Mouse (Mus musculus): ENCODE data around the gene Tyk2. TPM values are rescaled to one million over a fixed set of nuclear protein-coding genes. Genes with fewer than 3 reads are reported as not detected.

Gene Tyk2
- polyA plus RNA-seq, 1 experiment, result 4.1 TPM

- H3K4me1 ChIP-seq (ENCODE audit: control insufficient read depth, insufficient read depth, insufficient read length, low read length), result peaks cover 6% of the 10 kb centered on the region; the same call in 1 of the 2 replicates
- H3K4me3 ChIP-seq (ENCODE audit: insufficient read depth, low read depth, low read length), result peak overlapping the region; percentile 66
- no peak overlapping the region for H3K27ac ChIP-seq (replicated peaks; ENCODE audit: low read depth, low read length)
These were observed 30.3 kb upstream of the Tyk2 start for GRCm38 (mm10) chr9:21161209-21161909.

DNA sequence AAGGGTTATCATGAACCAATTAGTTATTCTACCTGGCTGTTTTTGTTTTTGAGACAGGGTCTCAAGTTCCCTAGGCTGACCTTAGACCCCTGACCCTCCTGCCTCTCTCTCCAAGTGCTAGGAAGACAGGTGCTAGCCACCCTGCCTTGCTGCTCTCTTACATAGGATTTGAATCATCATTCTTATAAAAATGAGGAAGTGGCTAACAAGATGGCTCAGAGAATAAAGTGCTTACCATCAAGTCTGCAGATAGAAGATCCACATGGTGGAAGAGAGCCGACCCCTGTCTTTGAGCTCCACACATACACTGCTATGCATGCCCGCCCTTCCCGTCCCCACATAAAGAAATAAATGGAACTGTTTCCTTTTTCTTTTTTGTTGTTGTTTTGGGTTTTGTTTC lies 23.7 kb upstream of the Tyk2 start:
- no peak overlapping the region for H3K27ac ChIP-seq (replicated peaks; ENCODE audit: low read depth, low read length)
- H3K4me3 ChIP-seq (ENCODE audit: insufficient read depth, low read depth, low read length), result no peak overlapping the region
- H3K4me1 ChIP-seq (ENCODE audit: control insufficient read depth, insufficient read depth, insufficient read length, low read length), result no peaks in the 10 kb centered on the region

DNA sequence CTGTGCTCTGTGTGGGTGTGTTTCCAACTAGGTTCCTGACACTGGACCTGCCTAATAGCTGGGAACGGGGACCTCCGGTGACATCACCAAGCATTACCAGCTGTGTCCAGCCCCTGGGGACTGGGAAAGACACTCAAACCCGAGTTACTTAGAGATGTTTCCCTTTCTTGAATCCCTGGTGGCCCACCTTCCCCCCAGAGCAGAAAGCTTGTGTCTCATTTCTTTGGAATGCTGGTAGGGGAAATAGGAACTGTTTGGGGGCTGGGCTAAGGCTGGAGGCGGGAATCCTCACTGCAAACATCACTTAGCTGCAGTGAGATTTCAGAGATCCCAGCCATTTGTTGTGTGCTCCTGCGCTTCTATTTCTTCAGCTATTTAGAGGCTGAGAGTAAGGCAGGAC lies 22.8 kb upstream of the Tyk2 start:
- Histone ChIP-seq H3K27ac (replicated peaks; ENCODE audit: low read depth, low read length) (peak overlapping the region; percentile 57), H3K4me3 (ENCODE audit: insufficient read depth, low read depth, low read length) (peak overlapping the region; percentile 44)

GRCm38 (mm10) chr9:21153331-21153730 lies 22.3 kb upstream of the Tyk2 start:
- Histone ChIP-seq H3K4me1 (ENCODE audit: control insufficient read depth, insufficient read depth, insufficient read length, low read length) (peaks cover 8% of the 10 kb centered on the region), H3K27ac (replicated peaks; ENCODE audit: low read depth, low read length) (peak overlapping the region; percentile 57), H3K4me3 (ENCODE audit: insufficient read depth, low read depth, low read length) (peak overlapping the region; percentile 44)

More for the DNA sequence above, 22.8 kb upstream of the Tyk2 start:
- peaks cover 4% of the 10 kb centered on the region for H3K4me1 ChIP-seq (ENCODE audit: control insufficient read depth, insufficient read depth, insufficient read length, low read length)

GRCm38 (mm10) chr9:21152715-21153114 lies 21.7 kb upstream of the Tyk2 start:
- H3K27ac ChIP-seq (replicated peaks; ENCODE audit: low read depth, low read length), result no peak overlapping the region
- peaks cover 12% of the 10 kb centered on the region for H3K4me1 ChIP-seq (ENCODE audit: control insufficient read depth, insufficient read depth, insufficient read length, low read length)
- H3K4me3 ChIP-seq (ENCODE audit: insufficient read depth, low read depth, low read length), result peak overlapping the region; percentile 44

DNA sequence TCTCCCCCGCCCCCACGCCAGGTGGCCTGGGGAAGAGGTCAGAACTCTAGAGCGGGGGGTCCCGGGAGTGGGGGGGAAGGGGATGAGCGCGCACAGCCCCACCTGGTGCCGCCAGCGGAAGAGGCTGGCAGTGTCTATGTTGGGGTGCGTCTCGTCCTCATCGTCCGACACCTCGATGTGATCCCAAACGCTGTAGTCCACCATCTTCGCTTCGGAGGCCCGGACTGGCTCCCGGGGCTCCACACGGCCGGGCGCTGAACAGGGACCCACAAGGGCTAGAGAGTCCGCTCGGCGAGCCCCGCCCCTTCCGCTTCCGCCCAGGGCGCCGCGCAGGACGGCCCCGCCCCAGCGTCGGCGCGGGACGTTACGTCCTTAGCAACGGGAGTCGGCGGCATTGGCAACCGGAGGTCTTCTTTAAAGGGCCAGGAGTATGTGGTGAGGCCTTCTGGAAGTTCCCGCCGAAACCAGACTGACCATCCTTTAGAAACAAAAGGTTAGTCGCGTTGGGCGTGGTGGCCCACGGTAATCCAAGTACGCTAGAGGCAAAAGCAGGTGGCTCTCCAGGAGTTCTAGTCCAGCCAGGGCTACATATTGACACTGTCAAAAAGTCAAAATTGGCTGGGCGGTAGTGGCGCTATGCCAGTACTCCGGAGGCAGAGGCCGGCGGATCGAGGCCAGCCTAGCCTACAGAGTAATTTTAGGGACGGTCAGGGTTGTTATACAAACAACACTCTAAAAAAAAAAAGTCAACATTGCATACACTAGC lies 18.8 kb upstream of the Tyk2 start, which contains the start of gene Cdc37:
Gene Cdc37, minus strand, starts transcription at position 329 of the 766 bp plus-strand sequence.
- Histone ChIP-seq H3K4me3 (ENCODE audit: insufficient read depth, low read depth, low read length) (peak within 1 kb of the TSS; percentile 94), H3K4me1 (ENCODE audit: control insufficient read depth, insufficient read depth, insufficient read length, low read length) (peaks cover 22% of the 10 kb centered on the region), H3K27ac (replicated peaks; ENCODE audit: low read depth, low read length) (peak within 1 kb of the TSS; percentile 83)

DNA sequence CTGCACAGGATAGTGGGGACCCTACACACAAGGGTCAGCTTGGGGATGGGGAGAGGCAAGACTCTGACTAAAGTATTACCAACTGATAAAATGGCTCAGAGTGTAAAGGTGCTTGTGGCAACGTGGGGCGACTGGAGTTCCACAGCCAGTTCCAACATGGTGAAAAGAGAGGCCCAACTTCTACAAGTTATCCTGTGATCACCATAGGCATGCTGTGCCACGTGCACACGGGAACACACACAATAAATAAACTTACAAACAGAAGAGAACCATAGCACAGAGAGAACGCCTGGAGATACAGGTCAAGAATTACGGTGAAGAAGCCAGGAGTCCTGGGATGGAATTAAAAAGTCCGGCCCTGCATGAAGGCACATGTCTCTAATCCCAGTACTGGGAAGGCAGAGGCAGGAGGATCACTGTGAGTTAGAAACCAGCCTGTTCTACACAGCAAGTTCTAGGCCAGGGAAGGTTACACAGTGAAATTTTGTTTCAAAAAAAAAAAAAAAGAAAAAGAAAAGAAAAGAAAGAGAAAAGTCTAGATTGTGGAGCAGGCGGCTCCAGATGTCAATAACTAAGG lies 18.1 kb upstream of the Tyk2 start:
- no peak overlapping the region for H3K27ac ChIP-seq (replicated peaks; ENCODE audit: low read depth, low read length)
- H3K4me3 ChIP-seq (ENCODE audit: insufficient read depth, low read depth, low read length), result peak overlapping the region; percentile 94
- H3K4me1 ChIP-seq (ENCODE audit: control insufficient read depth, insufficient read depth, insufficient read length, low read length), result peaks cover 22% of the 10 kb centered on the region

- H3K4me3 ChIP-seq (ENCODE audit: insufficient read depth, low read depth, low read length), result peak overlapping the region; percentile 94; the same call in 1 of the 2 replicates
These were observed 17.4 kb upstream of the Tyk2 start for GRCm38 (mm10) chr9:21148427-21148826.

GRCm38 (mm10) chr9:21146722-21147121 lies 15.7 kb upstream of the Tyk2 start:
- peaks cover 22% of the 10 kb centered on the region for H3K4me1 ChIP-seq (ENCODE audit: control insufficient read depth, insufficient read depth, insufficient read length, low read length)
- H3K27ac ChIP-seq (replicated peaks; ENCODE audit: low read depth, low read length), result no peak overlapping the region
- 0 out of 2 replicates have a peak overlapping the region, but pooled peaks have one; percentile 17 for H3K4me3 ChIP-seq (ENCODE audit: insufficient read depth, low read depth, low read length)

More at GRCm38 (mm10) chr9:21148427-21148826, 17.4 kb upstream of the Tyk2 start:
- Histone ChIP-seq H3K4me1 (ENCODE audit: control insufficient read depth, insufficient read depth, insufficient read length, low read length) (peaks cover 22% of the 10 kb centered on the region), H3K27ac (replicated peaks; ENCODE audit: low read depth, low read length) (no peak overlapping the region)

DNA sequence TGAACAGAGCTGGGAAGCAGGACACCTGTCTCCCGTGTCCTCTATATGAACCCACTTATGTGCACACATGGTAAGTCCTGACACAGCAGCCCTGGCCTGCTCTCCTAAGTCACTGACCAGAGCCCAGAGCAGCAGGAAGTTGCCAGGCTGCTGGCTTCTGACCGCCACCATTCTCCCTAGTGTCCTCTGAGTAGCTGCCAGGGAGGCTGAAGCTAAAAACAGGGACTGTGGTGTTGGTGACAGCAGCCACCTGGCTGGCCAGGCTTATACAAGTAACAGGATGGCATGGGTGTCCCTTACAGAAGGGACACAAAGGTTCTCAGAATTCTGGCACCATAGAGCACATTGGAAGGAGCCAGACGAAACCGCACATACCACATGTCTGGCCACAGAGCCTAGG lies 14.4 kb upstream of the Tyk2 start:
- H3K4me1 ChIP-seq (ENCODE audit: control insufficient read depth, insufficient read depth, insufficient read length, low read length), result peaks cover 22% of the 10 kb centered on the region
- H3K4me3 ChIP-seq (ENCODE audit: insufficient read depth, low read depth, low read length), result no peak overlapping the region
- no peak overlapping the region for H3K27ac ChIP-seq (replicated peaks; ENCODE audit: low read depth, low read length)

DNA sequence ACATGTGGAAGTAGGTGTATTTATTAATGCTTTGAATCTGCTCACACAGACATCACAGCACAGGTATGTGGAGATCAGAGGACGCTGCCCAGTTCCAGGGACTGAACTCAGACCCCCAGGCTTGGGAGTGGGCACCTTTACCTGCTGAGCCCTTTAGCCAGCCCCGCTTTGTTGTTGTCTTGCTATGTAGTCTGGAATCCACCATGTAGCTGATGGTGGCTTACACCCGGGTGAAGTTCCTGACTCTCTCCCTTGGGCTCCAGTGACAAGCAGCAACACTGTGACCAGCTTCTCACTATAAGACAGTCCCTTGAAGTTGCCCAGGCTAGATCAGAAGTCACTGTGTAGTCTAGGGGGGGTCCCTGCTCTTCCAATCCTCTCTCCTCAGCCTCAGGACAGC lies 13.3 kb upstream of the Tyk2 start:
- Histone ChIP-seq H3K4me1 (ENCODE audit: control insufficient read depth, insufficient read depth, insufficient read length, low read length) (peaks cover 22% of the 10 kb centered on the region), H3K4me3 (ENCODE audit: insufficient read depth, low read depth, low read length) (no peak overlapping the region), H3K27ac (replicated peaks; ENCODE audit: low read depth, low read length) (no peak overlapping the region)

GRCm38 (mm10) chr9:21141922-21142321 lies 10.9 kb upstream of the Tyk2 start:
- Histone ChIP-seq H3K27ac (replicated peaks; ENCODE audit: low read depth, low read length) (no peak overlapping the region), H3K4me3 (ENCODE audit: insufficient read depth, low read depth, low read length) (no peak overlapping the region), H3K4me1 (ENCODE audit: control insufficient read depth, insufficient read depth, insufficient read length, low read length) (peaks cover 6% of the 10 kb centered on the region)

DNA sequence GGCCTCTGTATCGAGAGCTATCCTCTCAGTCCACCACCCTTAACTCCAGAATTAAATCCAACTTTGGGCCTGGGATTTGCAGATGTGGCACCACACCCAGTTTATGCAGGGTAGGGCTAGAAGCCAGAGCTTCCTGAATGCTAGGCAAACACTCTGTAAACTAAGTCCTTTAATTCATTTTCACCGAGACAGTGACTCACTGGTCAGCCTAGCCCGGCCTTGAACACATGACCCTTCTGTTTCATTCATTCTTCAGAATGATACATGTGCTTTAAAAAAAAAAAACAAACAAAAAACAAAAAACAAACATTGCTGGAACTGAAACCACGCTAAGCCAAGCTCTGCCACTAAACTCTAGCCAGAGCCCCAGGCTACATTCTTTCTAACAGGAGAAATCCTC lies 7.3 kb upstream of the Tyk2 start:
- H3K4me3 ChIP-seq (ENCODE audit: insufficient read depth, low read depth, low read length), result no peak overlapping the region
- H3K4me1 ChIP-seq (ENCODE audit: control insufficient read depth, insufficient read depth, insufficient read length, low read length), result peaks cover 16% of the 10 kb centered on the region

DNA sequence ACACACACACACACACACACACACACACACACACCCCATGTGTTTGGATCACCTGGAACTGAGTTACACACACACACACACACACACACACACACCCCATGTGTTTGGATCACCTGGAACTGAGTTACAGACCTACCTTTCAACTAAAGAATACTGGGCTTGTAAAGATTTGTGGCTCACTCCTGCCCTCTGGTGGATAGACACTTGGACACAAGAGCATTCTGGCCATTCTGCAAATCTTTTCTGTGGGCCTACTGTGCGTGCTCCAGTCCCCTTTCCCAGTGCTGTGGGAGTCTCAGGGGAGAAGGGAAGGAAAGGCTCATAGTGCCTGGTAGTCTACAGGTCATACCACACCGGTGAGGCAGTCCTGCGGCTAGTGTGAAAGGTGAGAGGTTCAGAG lies 6.2 kb upstream of the Tyk2 start:
- Histone ChIP-seq H3K27ac (replicated peaks; ENCODE audit: low read depth, low read length) (no peak overlapping the region), H3K4me1 (ENCODE audit: control insufficient read depth, insufficient read depth, insufficient read length, low read length) (peaks cover 16% of the 10 kb centered on the region), H3K4me3 (ENCODE audit: insufficient read depth, low read depth, low read length) (no peak overlapping the region)

More for the DNA sequence above, 7.3 kb upstream of the Tyk2 start:
- no peak overlapping the region for H3K27ac ChIP-seq (replicated peaks; ENCODE audit: low read depth, low read length)

- H3K4me3 ChIP-seq (ENCODE audit: insufficient read depth, low read depth, low read length), result no peak overlapping the region
- H3K27ac ChIP-seq (replicated peaks; ENCODE audit: low read depth, low read length), result peak overlapping the region; percentile 42
- peaks cover 16% of the 10 kb centered on the region for H3K4me1 ChIP-seq (ENCODE audit: control insufficient read depth, insufficient read depth, insufficient read length, low read length)
These were observed 5.4 kb upstream of the Tyk2 start for GRCm38 (mm10) chr9:21136401-21136800.
